Mouse (Mus musculus) cortical plate, adult 2 months (tissue): ENCODE measurements around the gene Prrc2b.

Experiments used
- CTCF ChIP-seq: fragments of 200-500 bp; IDR thresholded peaks from 2 replicates; pipeline ENCODE4 v1.5.1; 2011; ENCODE audit warnings: mild to moderate bottlenecking, control low read depth, low read length; ENCODE audit not compliant: insufficient read depth; ENCODE audit errors: extremely low read depth
- POLR2A ChIP-seq: fragments of 200-500 bp; IDR thresholded peaks from 2 replicates; pipeline ENCODE4 v1.6.1; 2011; ENCODE audit warnings: mild to moderate bottlenecking, low read length, control low read depth; ENCODE audit not compliant: insufficient read depth; ENCODE audit errors: extremely low read depth

- TF ChIP-seq CTCF (no peak), POLR2A (no peak)
Measured at GRCm38 (mm10) chr2:32253352-32253751, 102.5 kb downstream of the Prrc2b start.
